10 mouse cellular contexts compared by ENCODE assay signal in the genomic region with DNA sequence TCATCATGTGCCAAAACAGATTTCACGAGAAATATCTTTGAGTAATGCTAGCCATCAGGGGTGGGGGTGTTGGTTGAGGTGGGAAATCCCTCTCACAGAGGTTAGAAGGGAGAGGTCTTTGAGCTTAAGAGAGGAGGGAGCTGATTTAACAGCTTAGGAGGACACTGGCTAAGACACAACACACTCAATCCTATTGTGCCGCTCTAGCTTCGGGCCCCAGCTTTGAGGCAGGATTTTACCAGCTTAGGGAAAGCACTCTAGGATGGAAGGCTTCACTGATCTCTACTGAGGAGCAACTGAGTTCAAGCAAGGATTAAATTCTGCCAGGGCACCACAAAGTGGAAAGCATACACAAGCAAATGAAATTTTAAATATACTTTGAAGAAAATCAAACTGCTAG. TPM values are rescaled to one million over a fixed set of nuclear protein-coding genes. Genes with fewer than 3 reads are reported as not detected.
DNase-seq lines count a peak whose midpoint lies in the region; ATAC-seq and TF ChIP-seq lines count a peak whose summit lies in the region.
"Had no signal": no experiment of that assay in that cellular context is flagged by ENCODE, and none has a peak within 500 bp of the region (broad histone marks: within the 10 kb centered on the region; RNA-seq: fewer than 3 reads in every experiment).

No protein-coding gene starts in this region.

- TF ChIP-seq CTCF in CH12.LX (conservative IDR thresholded peaks at IDR 0.05 in 1 of 2, IDR thresholded peaks at IDR 0.05 in 1 of 2; ENCODE audit: low read depth in 2 of 2, low read length in 2 of 2) = no peak; a peak in 1 of 4 replicates

- H3K79me2 ChIP-seq in CH12.LX (replicated peaks; ENCODE audit: control insufficient read depth, extremely low read depth, insufficient read depth, poor library complexity, severe bottlenecking) = peaks cover 55% of the 10 kb centered on the region

- H3K4me2 ChIP-seq in CH12.LX (ENCODE audit: insufficient read depth, low read depth, poor library complexity, severe bottlenecking) = peak overlapping the region; percentile 81
- H3K4me2 ChIP-seq in hindbrain, embryonic 12.5 days (replicated peaks) = peak overlapping the region; percentile 23
- peak overlapping the region; percentile 20; the same call in 1 of the 2 replicates for H3K4me2 ChIP-seq in midbrain, embryonic 11.5 days

- 81% methylated on average over 3 of the region's 3 CpGs for WGBS in hindbrain, embryonic 12.5 days
- WGBS in midbrain, embryonic 11.5 days = 40% methylated on average over 3 of the region's 3 CpGs

- no peaks in the 10 kb centered on the region for H3K27me3 ChIP-seq in erythroblast, embryonic 14.5 days (ENCODE audit: control insufficient read depth)
- H3K27me3 ChIP-seq in CH12.LX (replicated peaks) = no peaks in the 10 kb centered on the region
- no peaks in the 10 kb centered on the region for H3K27me3 ChIP-seq in hindbrain, embryonic 12.5 days
- no peaks in the 10 kb centered on the region for H3K27me3 ChIP-seq in midbrain, embryonic 11.5 days (ENCODE audit: control insufficient read depth, insufficient read depth, low read length)

- dilution Hi-C loops in CH12.LX (cut with MboI; ENCODE audit: extremely low pct_ligation_motif_present, extremely low pct_unique_long_range_greater_than_20kb, low sequenced_read_pairs) = no loop called here

- H3K9me3 ChIP-seq in erythroblast, embryonic 14.5 days (ENCODE audit: control insufficient read depth, low read length) = no peaks in the 10 kb centered on the region
- H3K9me3 ChIP-seq in CH12.LX (replicated peaks; ENCODE audit: low read length) = no peaks in the 10 kb centered on the region
- no peaks in the 10 kb centered on the region for H3K9me3 ChIP-seq in hindbrain, embryonic 12.5 days (replicated peaks)
- H3K9me3 ChIP-seq in midbrain, embryonic 11.5 days (ENCODE audit: control insufficient read depth, low read length) = no peaks in the 10 kb centered on the region

- TF ChIP-seq POLR2A in CH12.LX (IDR thresholded peaks at IDR 0.05; ENCODE audit: low read depth, low read length) = 0 out of 2 replicates have a peak, but pooled peaks have one; percentile 29

- intact Hi-C loops in left cerebral cortex, postnatal 14 days (cut with DNase I) = no loop called here

- peak overlapping the region; percentile 100 for H3K4me3 ChIP-seq in erythroblast, embryonic 14.5 days (replicated peaks)
- peak overlapping the region; percentile 22 to 31 (median 27) for H3K4me3 ChIP-seq in CH12.LX (replicated peaks in 1 of 3; ENCODE audit: low read depth in 2 of 3, low read length in 2 of 3, poor library complexity in 1 of 3)
- no peak overlapping the region; the same call in 1 of the 2 replicates for H3K4me3 ChIP-seq in hindbrain, embryonic 12.5 days
- no peak overlapping the region for H3K4me3 ChIP-seq in midbrain, embryonic 11.5 days (ENCODE audit: low read depth, low read length)

- no peak for TF ChIP-seq EP300 in CH12.LX (IDR thresholded peaks at IDR 0.05; ENCODE audit: low read length)

- no peak for TF ChIP-seq RAD21 in CH12.LX (IDR thresholded peaks at IDR 0.05; ENCODE audit: low read depth, low read length)

- H3K4me1 ChIP-seq in erythroblast, embryonic 14.5 days (ENCODE audit: control insufficient read depth) = peaks cover 40% of the 10 kb centered on the region
- H3K4me1 ChIP-seq in CH12.LX (ENCODE audit: control insufficient read depth in 1 of 2, insufficient read depth in 2 of 2) = peaks cover 10 to 34% of the 10 kb centered on the region in 2 experiments
- H3K4me1 ChIP-seq in hindbrain, embryonic 12.5 days = peaks cover 34% of the 10 kb centered on the region
- H3K4me1 ChIP-seq in midbrain, embryonic 11.5 days (ENCODE audit: control insufficient read depth, insufficient read depth, low read length) = peaks cover 21% of the 10 kb centered on the region

- H3K36me3 ChIP-seq in erythroblast, embryonic 14.5 days (ENCODE audit: control insufficient read depth) = peaks cover 71% of the 10 kb centered on the region
- peaks cover 33 to 51% of the 10 kb centered on the region in 2 experiments for H3K36me3 ChIP-seq in CH12.LX (replicated peaks in 1 of 2; ENCODE audit: control insufficient read depth in 1 of 2, insufficient read depth in 1 of 2, low read length in 1 of 2)
- peaks cover 41% of the 10 kb centered on the region for H3K36me3 ChIP-seq in hindbrain, embryonic 12.5 days
- peaks cover 8% of the 10 kb centered on the region; the same call in 1 of the 2 replicates for H3K36me3 ChIP-seq in midbrain, embryonic 11.5 days (ENCODE audit: control insufficient read depth, insufficient read depth, low read length)

- no peak overlapping the region for H3K27ac ChIP-seq in CH12.LX (ENCODE audit: insufficient read depth, low read depth)
- no peak overlapping the region for H3K27ac ChIP-seq in hindbrain, embryonic 12.5 days
- H3K27ac ChIP-seq in midbrain, embryonic 11.5 days (ENCODE audit: low read depth, low read length) = no peak overlapping the region

- no peak for DNase-seq in CH12.LX (ENCODE audit: extremely low read depth)
- no peak for DNase-seq in midbrain, embryonic 11.5 days (ENCODE audit: low spot score, missing footprints)
- DNase-seq in right cerebral cortex, adult 18-20 months = no peak
- no peak for DNase-seq in left cerebral cortex, postnatal 14 days (ENCODE audit: low spot score in 2 of 2)
- no peak for DNase-seq in cerebellum, postnatal 36 days
- DNase-seq: cerebellum, postnatal 25 days had no signal

- peak overlapping the region; percentile 95; the same call in 1 of the 2 replicates for H3K9ac ChIP-seq in CH12.LX (ENCODE audit: insufficient read depth, low read depth)
- peak overlapping the region; percentile 37; the same call in 1 of the 2 replicates for H3K9ac ChIP-seq in hindbrain, embryonic 12.5 days
- no peak overlapping the region; the same call in 1 of the 2 replicates for H3K9ac ChIP-seq in midbrain, embryonic 11.5 days (ENCODE audit: low read length)

- no peak for ATAC-seq in erythroblast, adult 5-6 weeks (replicated peaks; ENCODE audit: low FRiP score, poor library complexity, severe bottlenecking)
- ATAC-seq in hindbrain, embryonic 12.5 days (ENCODE audit: low FRiP score) = no peak
- ATAC-seq in midbrain, embryonic 11.5 days (ENCODE audit: low FRiP score) = no peak

- in situ Hi-C loops in CH12.LX (cut with MboI; ENCODE audit: low pct_ligation_motif_present, low pct_unique_long_range_greater_than_20kb, low sequenced_read_pairs) = no loop called here

RNA-seq across cellular contexts. Expression of a gene that starts 2.1 kb away (rescaled TPM):
- 0.24 TPM in 2 replicates for polyA plus RNA-seq in erythroblast, embryonic 14.5 days (2012)
- 10.0 and 13.6 TPM in 2 replicates for total RNA-seq in erythroblast, adult 5-6 weeks (2015; ENCODE audit: low replicate concordance)
- total RNA-seq in erythroblast, adult 5-6 weeks (2017; ENCODE audit: low replicate concordance) = 13.8 and 20.1 TPM in 2 replicates
- total RNA-seq in CH12.LX (2012; rRNA removed) = 37.6 and 42.0 TPM in 2 replicates
- total RNA-seq in CH12.LX (2014; rRNA removed) = 56.5 and 57.2 TPM in 2 replicates
- polyA plus RNA-seq in CH12.LX (2012; ENCODE audit: insufficient read length, low read depth) = 42.2 and 44.7 TPM in 2 replicates
- 55.6 and 61.4 TPM in 2 replicates for polyA plus RNA-seq in hindbrain, embryonic 12.5 days (2016; fragmentation: Nextera tagmentation; extraction: Ambion mirVana)
- 51.7 and 59.7 TPM in 2 replicates for polyA plus RNA-seq in midbrain, embryonic 11.5 days (2014; fragmentation: Nextera tagmentation; extraction: Ambion mirVana)
- 10 to 100 TPM; 28.2 to 30.5 TPM for total RNA-seq in left cerebral cortex, postnatal 14 days (2021)

RNA-seq across cellular contexts. Expression of a gene that starts 2.8 kb away (rescaled TPM):
- 8.6 and 10.2 TPM in 2 replicates for polyA plus RNA-seq in erythroblast, embryonic 14.5 days (2012)
- 14.4 and 27.4 TPM in 2 replicates for total RNA-seq in erythroblast, adult 5-6 weeks (2015; ENCODE audit: low replicate concordance)
- 42.6 and 58.0 TPM in 2 replicates for total RNA-seq in erythroblast, adult 5-6 weeks (2017; ENCODE audit: low replicate concordance)
- 44.3 and 44.8 TPM in 2 replicates for total RNA-seq in CH12.LX (2012; rRNA removed)
- total RNA-seq in CH12.LX (2014; rRNA removed) = 17.8 and 19.7 TPM in 2 replicates
- 81.6 and 94.1 TPM in 2 replicates for polyA plus RNA-seq in CH12.LX (2012; ENCODE audit: insufficient read length, low read depth)
- polyA plus RNA-seq in hindbrain, embryonic 12.5 days (2016; fragmentation: Nextera tagmentation; extraction: Ambion mirVana) = 6.2 and 6.8 TPM in 2 replicates
- 6.1 and 6.2 TPM in 2 replicates for polyA plus RNA-seq in midbrain, embryonic 11.5 days (2014; fragmentation: Nextera tagmentation; extraction: Ambion mirVana)
- total RNA-seq in left cerebral cortex, postnatal 14 days (2021) = 10 to 100 TPM; 92.3 to 95.8 TPM

RNA-seq across cellular contexts. Expression of a gene that starts 12.6 kb away (rescaled TPM):
- polyA plus RNA-seq in erythroblast, embryonic 14.5 days (2012) = 0.10 TPM in 1 of 2 replicates, not detected in the other
- total RNA-seq in erythroblast, adult 5-6 weeks (2015; ENCODE audit: low replicate concordance) = 4.2 TPM in 1 of 2 replicates, not detected in the other
- total RNA-seq in erythroblast, adult 5-6 weeks (2017; ENCODE audit: low replicate concordance) = 14.8 TPM in 1 of 2 replicates, not detected in the other
- 0.25 and 0.67 TPM in 2 replicates for total RNA-seq in CH12.LX (2012; rRNA removed)
- total RNA-seq in CH12.LX (2014; rRNA removed) = 2.1 and 5.1 TPM in 2 replicates
- 63.9 and 77.4 TPM in 2 replicates for polyA plus RNA-seq in CH12.LX (2012; ENCODE audit: insufficient read length, low read depth)
- not detected in 2 replicates for polyA plus RNA-seq in hindbrain, embryonic 12.5 days (2016; fragmentation: Nextera tagmentation; extraction: Ambion mirVana)
- polyA plus RNA-seq in midbrain, embryonic 11.5 days (2014; fragmentation: Nextera tagmentation; extraction: Ambion mirVana) = not detected in 2 replicates
- not detected for total RNA-seq in left cerebral cortex, postnatal 14 days (2021)
- total RNA-seq: left cerebral cortex, postnatal 36 days had no signal

RNA-seq across cellular contexts. Expression of a gene that starts 14.6 kb away (rescaled TPM):
- 0.06 and 0.07 TPM in 2 replicates for polyA plus RNA-seq in erythroblast, embryonic 14.5 days (2012)
- 0.42 TPM in 1 of 2 replicates, not detected in the other for total RNA-seq in erythroblast, adult 5-6 weeks (2015; ENCODE audit: low replicate concordance)
- total RNA-seq in erythroblast, adult 5-6 weeks (2017; ENCODE audit: low replicate concordance) = 0.60 TPM in 1 of 2 replicates, not detected in the other
- total RNA-seq in CH12.LX (2012; rRNA removed) (2.4 and 2.5 TPM in 2 replicates), CH12.LX (2014; rRNA removed) (1.1 and 2.2 TPM in 2 replicates)
- polyA plus RNA-seq in CH12.LX (2012; ENCODE audit: insufficient read length, low read depth) = 1.2 and 1.3 TPM in 2 replicates
- 6.5 and 7.4 TPM in 2 replicates for polyA plus RNA-seq in hindbrain, embryonic 12.5 days (2016; fragmentation: Nextera tagmentation; extraction: Ambion mirVana)
- 6.1 and 6.5 TPM in 2 replicates for polyA plus RNA-seq in midbrain, embryonic 11.5 days (2014; fragmentation: Nextera tagmentation; extraction: Ambion mirVana)
- total RNA-seq in left cerebral cortex, postnatal 14 days (2021) = 1 to 10 TPM; 4.2 to 5.1 TPM

RNA-seq across cellular contexts. Expression of a gene that starts 18.6 kb away (rescaled TPM):
- 0.36 and 0.84 TPM in 2 replicates for polyA plus RNA-seq in erythroblast, embryonic 14.5 days (2012)
- total RNA-seq in erythroblast, adult 5-6 weeks (2015; ENCODE audit: low replicate concordance) = 21.5 and 23.0 TPM in 2 replicates
- total RNA-seq in erythroblast, adult 5-6 weeks (2017; ENCODE audit: low replicate concordance) = 9.9 and 20.1 TPM in 2 replicates
- total RNA-seq in CH12.LX (2012; rRNA removed) (157 and 162 TPM in 2 replicates), CH12.LX (2014; rRNA removed) (173 and 182 TPM in 2 replicates)
- 138 and 148 TPM in 2 replicates for polyA plus RNA-seq in CH12.LX (2012; ENCODE audit: insufficient read length, low read depth)
- polyA plus RNA-seq in hindbrain, embryonic 12.5 days (2016; fragmentation: Nextera tagmentation; extraction: Ambion mirVana) = 146 and 149 TPM in 2 replicates
- 169 and 177 TPM in 2 replicates for polyA plus RNA-seq in midbrain, embryonic 11.5 days (2014; fragmentation: Nextera tagmentation; extraction: Ambion mirVana)
- 100 to 1,000 TPM; 108 to 110 TPM for total RNA-seq in left cerebral cortex, postnatal 14 days (2021)

Comparison
In these comparisons a context has a peak if more than half of its experiments do, and no peak if none do; other contexts are left out.
1. H3K4me3 ChIP-seq: peak in erythroblast, embryonic 14.5 days (single experiment) and CH12.LX (3 of 3); none in hindbrain, embryonic 12.5 days (single experiment) and midbrain, embryonic 11.5 days (single experiment).
2. H3K4me2 ChIP-seq: peak in every context shown above with its lines; median percentile 81 in CH12.LX; 23 in hindbrain, embryonic 12.5 days; 20 in midbrain, embryonic 11.5 days.
3. RNA of a gene that starts 2.1 kb away (polyA plus RNA-seq): 55.6 to 61.4 TPM in hindbrain, embryonic 12.5 days, 51.7 to 59.7 TPM in midbrain, embryonic 11.5 days and 42.2 to 44.7 TPM in CH12.LX; 0.24 TPM in erythroblast, embryonic 14.5 days; every median in the first group is over 10 times any median in the second.
4. RNA of a gene that starts 12.6 kb away (polyA plus RNA-seq): 63.9 to 77.4 TPM in CH12.LX; not detected in hindbrain, embryonic 12.5 days, 0.10 TPM in erythroblast, embryonic 14.5 days and not detected in midbrain, embryonic 11.5 days; every median in the first group is over 10 times any median in the second.